In the genomic region with DNA sequence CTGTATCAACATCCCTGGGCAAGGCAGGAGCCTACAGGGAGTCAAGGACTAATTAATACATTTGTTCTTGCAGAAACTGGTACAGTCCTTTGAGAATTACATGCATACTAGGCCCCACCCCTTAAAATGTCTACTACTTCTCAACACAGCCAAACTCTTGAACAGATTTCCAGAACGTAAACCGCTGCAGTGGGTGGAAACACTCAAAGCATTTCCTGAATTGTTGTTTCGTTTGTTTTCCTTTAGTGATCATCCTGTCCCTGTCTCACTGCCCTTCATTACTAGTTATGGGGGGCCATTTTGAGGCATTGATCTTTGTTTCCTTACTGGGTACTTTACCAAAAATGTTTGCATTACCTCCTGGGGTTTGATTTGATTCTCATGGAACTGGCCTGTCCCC, we compare ENCODE assay signal across 24 mouse cellular contexts. TPM values are rescaled to one million over a fixed set of nuclear protein-coding genes. Genes with fewer than 3 reads are reported as not detected.
DNase-seq lines count a peak whose midpoint lies in the region; ATAC-seq and TF ChIP-seq lines count a peak whose summit lies in the region.
"Had no signal": no experiment of that assay in that cellular context is flagged by ENCODE, and none has a peak within 500 bp of the region (broad histone marks: within the 10 kb centered on the region; RNA-seq: fewer than 3 reads in every experiment).

No protein-coding gene starts in this region.

- no peak for TF ChIP-seq CTCF in spleen, adult 2 months (IDR thresholded peaks at IDR 0.05; ENCODE audit: extremely low read depth, insufficient read depth, insufficient read length, insufficient replicate concordance)

- H3K9me3 ChIP-seq in forebrain, embryonic 13.5 days (replicated peaks): no peaks in the 10 kb centered on the region
- H3K9me3 ChIP-seq: embryonic facial prominence, embryonic 13.5 days; G1E; heart, embryonic 13.5 days; hindbrain, embryonic 12.5 days had no signal

- H3K27me3 ChIP-seq in spleen, adult 2 months (ENCODE audit: control insufficient read depth, insufficient read depth, low read length): no peaks in the 10 kb centered on the region
- H3K27me3 ChIP-seq in forebrain, embryonic 13.5 days: no peaks in the 10 kb centered on the region
- H3K27me3 ChIP-seq: CH12.LX; embryonic facial prominence, embryonic 13.5 days; heart, embryonic 13.5 days; hindbrain, embryonic 12.5 days had no signal

- no peaks in the 10 kb centered on the region for H3K36me3 ChIP-seq in spleen, adult 2 months (ENCODE audit: control insufficient read depth, insufficient read depth, low read length)
- no peaks in the 10 kb centered on the region for H3K36me3 ChIP-seq in forebrain, embryonic 13.5 days (ENCODE audit: poor library complexity, severe bottlenecking)
- H3K36me3 ChIP-seq: embryonic facial prominence, embryonic 13.5 days; heart, embryonic 13.5 days; hindbrain, embryonic 12.5 days had no signal

- TF ChIP-seq POLR2A in spleen, adult 2 months (IDR thresholded peaks at IDR 0.05; ENCODE audit: low read depth, low read length): no peak

- 51% methylated on average over 3 of the region's 3 CpGs for WGBS in spleen, adult 2 months
- 89% methylated on average over 3 of the region's 3 CpGs for WGBS in forebrain, embryonic 13.5 days

- H3K4me1 ChIP-seq in spleen, adult 2 months (ENCODE audit: control insufficient read depth, insufficient read depth, insufficient read length): peaks cover 22% of the 10 kb centered on the region
- H3K4me1 ChIP-seq in forebrain, embryonic 13.5 days: peaks cover 19% of the 10 kb centered on the region
- H3K4me1 ChIP-seq: embryonic facial prominence, embryonic 13.5 days had no signal

- no peak overlapping the region for H3K9ac ChIP-seq in forebrain, embryonic 13.5 days
- H3K9ac ChIP-seq: embryonic facial prominence, embryonic 13.5 days; heart, embryonic 13.5 days; hindbrain, embryonic 12.5 days had no signal

- ATAC-seq in CD4-positive, CD25-positive, alpha-beta regulatory T cell, adult 4 months: peak; percentile 13
- ATAC-seq in forebrain, embryonic 13.5 days: no peak
- ATAC-seq: forebrain, embryonic 14.5 days; hindbrain, embryonic 16.5 days had no signal

- H3K27ac ChIP-seq in spleen, adult 2 months (ENCODE audit: insufficient read depth, low read length): peak overlapping the region; percentile 88
- no peak overlapping the region for H3K27ac ChIP-seq in forebrain, embryonic 13.5 days
- H3K27ac ChIP-seq: embryonic facial prominence, embryonic 13.5 days; gastrocnemius, adult 2 months; heart, embryonic 13.5 days; hindbrain, embryonic 12.5 days had no signal

- no peak overlapping the region for H3K4me3 ChIP-seq in spleen, adult 2 months (ENCODE audit: extremely low read depth, insufficient read depth, insufficient read length)
- no peak overlapping the region for H3K4me3 ChIP-seq in forebrain, embryonic 13.5 days
- H3K4me3 ChIP-seq: embryonic facial prominence, embryonic 13.5 days; gastrocnemius, adult 2 months; heart, embryonic 13.5 days; hindbrain, embryonic 12.5 days had no signal

- no peak overlapping the region for H3K4me2 ChIP-seq in forebrain, embryonic 13.5 days
- H3K4me2 ChIP-seq: embryonic facial prominence, embryonic 13.5 days; heart, embryonic 13.5 days; hindbrain, embryonic 12.5 days had no signal

- DNase-seq in spleen, adult 2 months (ENCODE audit: low read depth in 1 of 2, low spot score in 2 of 2): no peak
- no peak for DNase-seq in spleen, adult 12 weeks (ENCODE audit: low spot score)
- DNase-seq in R1 (ENCODE audit: low read depth, low spot score): peak; percentile 28
- no peak for DNase-seq in cerebellum, postnatal 10 days
- DNase-seq in left cerebral cortex, adult 18-20 months (ENCODE audit: low spot score in 2 of 2): no peak
- DNase-seq: adrenal gland, adult 2 months; adrenal gland, postnatal 25 days; cerebellum, adult 18-20 months; cerebellum, adult 9-11 months; embryo, embryonic 11 days; gastrocnemius, adult 2 months; gastrocnemius, postnatal 25 days; heart, postnatal 10 days; heart, postnatal 4 days; kidney, adult 18-20 months had no signal

RNA-seq across cellular contexts. Expression of gene Znrf2, which starts 31.8 kb away (rescaled TPM):
- polyA plus RNA-seq in spleen, adult 2 months (2012; rRNA removed): 10.8 and 12.2 TPM in 2 replicates
- polyA plus RNA-seq in CD4-positive, CD25-positive, alpha-beta regulatory T cell, adult 4 months (2017; shearing (Covaris generic)): 10 to 100 TPM; 22.9 to 26.1 TPM
- 9.9 and 11.3 TPM in 2 replicates for polyA plus RNA-seq in forebrain, embryonic 13.5 days (2015; fragmentation: Nextera tagmentation; extraction: Ambion mirVana)
- 10 to 100 TPM; 12.6 to 14.6 TPM for total RNA-seq in left cerebral cortex, adult 18-20 months (2021)
